Mouse (Mus musculus): ENCODE data around the gene Hadha. TPM values are rescaled to one million over a fixed set of nuclear protein-coding genes. Genes with fewer than 3 reads are reported as not detected.
A peak's percentile ranks its signal among the peaks of the same experiment; 100 is the strongest.

Hadha gene
- polyA plus RNA-seq, 1 experiment = 64.9 TPM

DNA sequence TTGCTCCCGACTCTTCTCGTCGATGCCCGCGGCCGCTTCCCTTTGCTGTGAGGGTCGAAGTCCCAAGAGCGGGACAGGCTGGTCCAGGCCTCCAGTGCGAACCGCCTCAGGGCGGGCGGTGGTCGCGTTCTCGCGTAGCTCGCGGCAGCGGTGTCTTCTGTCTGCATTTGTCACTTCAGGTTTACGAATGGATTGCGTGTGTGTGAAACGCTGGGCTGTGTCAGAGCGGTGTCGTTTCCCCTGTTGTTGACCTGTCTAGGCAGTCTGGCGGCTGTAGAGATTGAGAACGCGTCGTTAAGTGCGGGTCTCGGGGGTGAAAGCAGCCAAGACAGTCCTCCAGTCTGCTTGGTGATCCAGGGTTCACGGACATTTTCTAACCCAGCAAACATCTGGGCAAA is 432 bp upstream of the Hadha start:
- no peak for TF ChIP-seq CTCF (IDR thresholded peaks at IDR 0.05; ENCODE audit: extremely low read depth, insufficient read depth, low read length)
- TF ChIP-seq POLR2A (IDR thresholded peaks at IDR 0.05; ENCODE audit: extremely low read depth, insufficient read depth, low read length) = no peak
- Histone ChIP-seq H3K4me3 (ENCODE audit: insufficient read depth, low read length) (peak overlapping the region; percentile 94), H3K4me1 (ENCODE audit: control insufficient read depth, insufficient read depth, low read length) (peaks cover 4% of the 10 kb centered on the region), H3K27ac (ENCODE audit: insufficient read depth, low read length) (peak overlapping the region; percentile 96)

GRCm38 (mm10) chr5:30154013-30154412 is 949 bp downstream of the Hadha start:
- Histone ChIP-seq H3K4me3 (ENCODE audit: insufficient read depth, low read length) (peak overlapping the region; percentile 94), H3K4me1 (ENCODE audit: control insufficient read depth, insufficient read depth, low read length) (peaks cover 1% of the 10 kb centered on the region; the same call in 1 of the 2 replicates), H3K27ac (ENCODE audit: insufficient read depth, low read length) (no peak overlapping the region)
- no peak for TF ChIP-seq CTCF (IDR thresholded peaks at IDR 0.05; ENCODE audit: extremely low read depth, insufficient read depth, low read length)

- Histone ChIP-seq H3K4me3 (ENCODE audit: insufficient read depth, low read length) (no peak overlapping the region), H3K4me1 (ENCODE audit: control insufficient read depth, insufficient read depth, low read length) (peaks cover 1% of the 10 kb centered on the region; the same call in 1 of the 2 replicates), H3K27ac (ENCODE audit: insufficient read depth, low read length) (no peak overlapping the region)
- no peak for TF ChIP-seq POLR2A (IDR thresholded peaks at IDR 0.05; ENCODE audit: extremely low read depth, insufficient read depth, low read length)
- no peak for TF ChIP-seq CTCF (IDR thresholded peaks at IDR 0.05; ENCODE audit: extremely low read depth, insufficient read depth, low read length)
Observed at GRCm38 (mm10) chr5:30153222-30153621, 1.7 kb downstream of the Hadha start.

DNA sequence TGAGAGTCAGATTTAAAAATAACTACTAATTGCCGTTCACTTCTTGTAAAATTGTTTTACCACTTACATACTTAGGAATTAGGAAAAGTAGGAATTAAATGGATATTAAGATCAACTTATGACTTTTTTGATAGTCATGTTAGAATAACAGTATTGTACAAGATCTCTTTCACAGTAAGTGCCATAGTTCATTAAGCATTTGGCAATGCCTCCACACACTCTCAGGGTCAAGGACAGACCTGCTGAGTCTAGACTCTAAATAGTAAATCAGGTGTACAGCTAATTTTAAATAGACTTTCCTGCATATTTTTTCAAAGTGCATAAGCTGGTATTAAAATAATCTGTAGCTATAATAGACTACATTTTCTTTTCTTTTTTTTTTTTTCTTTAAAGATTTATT is 2.5 kb downstream of the Hadha start:
- TF ChIP-seq POLR2A (IDR thresholded peaks at IDR 0.05; ENCODE audit: extremely low read depth, insufficient read depth, low read length) = no peak
- TF ChIP-seq CTCF (IDR thresholded peaks at IDR 0.05; ENCODE audit: extremely low read depth, insufficient read depth, low read length) = no peak

GRCm38 (mm10) chr5:30152007-30152406 is 3.0 kb downstream of the Hadha start:
- Histone ChIP-seq H3K4me3 (ENCODE audit: insufficient read depth, low read length) (no peak overlapping the region), H3K4me1 (ENCODE audit: control insufficient read depth, insufficient read depth, low read length) (peaks cover 1% of the 10 kb centered on the region; the same call in 1 of the 2 replicates), H3K27ac (ENCODE audit: insufficient read depth, low read length) (no peak overlapping the region)
- TF ChIP-seq CTCF (IDR thresholded peaks at IDR 0.05; ENCODE audit: extremely low read depth, insufficient read depth, low read length) (no peak), POLR2A (IDR thresholded peaks at IDR 0.05; ENCODE audit: extremely low read depth, insufficient read depth, low read length) (no peak)

More for the DNA sequence above, 2.5 kb downstream of the Hadha start:
- Histone ChIP-seq H3K4me1 (ENCODE audit: control insufficient read depth, insufficient read depth, low read length) (peaks cover 1% of the 10 kb centered on the region; the same call in 1 of the 2 replicates), H3K27ac (ENCODE audit: insufficient read depth, low read length) (no peak overlapping the region), H3K4me3 (ENCODE audit: insufficient read depth, low read length) (no peak overlapping the region)

GRCm38 (mm10) chr5:30148133-30148920 is 6.6 kb downstream of the Hadha start:
- Histone ChIP-seq H3K27ac (ENCODE audit: insufficient read depth, low read length) (no peak overlapping the region), H3K4me3 (ENCODE audit: insufficient read depth, low read length) (no peak overlapping the region), H3K4me1 (ENCODE audit: control insufficient read depth, insufficient read depth, low read length) (no peaks in the 10 kb centered on the region; the same call in 1 of the 2 replicates)
- no peak for TF ChIP-seq CTCF (IDR thresholded peaks at IDR 0.05; ENCODE audit: extremely low read depth, insufficient read depth, low read length)
- no peak for TF ChIP-seq POLR2A (IDR thresholded peaks at IDR 0.05; ENCODE audit: extremely low read depth, insufficient read depth, low read length)

GRCm38 (mm10) chr5:30146526-30146925 is 8.4 kb downstream of the Hadha start:
- Histone ChIP-seq H3K4me3 (ENCODE audit: insufficient read depth, low read length) (no peak overlapping the region), H3K27ac (ENCODE audit: insufficient read depth, low read length) (no peak overlapping the region), H3K4me1 (ENCODE audit: control insufficient read depth, insufficient read depth, low read length) (no peaks in the 10 kb centered on the region)
- TF ChIP-seq CTCF (IDR thresholded peaks at IDR 0.05; ENCODE audit: extremely low read depth, insufficient read depth, low read length) (no peak), POLR2A (IDR thresholded peaks at IDR 0.05; ENCODE audit: extremely low read depth, insufficient read depth, low read length) (no peak)

DNA sequence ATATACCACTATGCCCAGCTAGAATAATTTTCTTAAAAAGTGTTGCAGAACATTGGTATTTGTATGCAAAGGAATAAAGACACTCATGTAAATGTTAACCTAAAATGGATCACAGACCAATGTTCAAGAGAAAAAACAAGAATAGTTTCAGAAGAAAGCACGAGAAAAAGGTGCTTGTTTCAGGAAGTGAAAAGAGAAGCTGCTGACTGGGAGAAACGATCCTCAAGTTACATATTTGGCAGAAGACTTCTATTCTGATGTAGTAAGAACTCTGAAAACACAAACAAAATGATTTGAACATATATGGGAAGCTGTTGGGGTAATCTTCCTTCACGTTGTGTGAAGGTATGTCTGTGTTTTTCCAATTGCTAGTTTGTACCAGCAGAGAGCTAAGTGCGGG is 16.8 kb downstream of the Hadha start:
- Histone ChIP-seq H3K4me1 (ENCODE audit: control insufficient read depth, insufficient read depth, low read length) (no peaks in the 10 kb centered on the region), H3K4me3 (ENCODE audit: insufficient read depth, low read length) (no peak overlapping the region), H3K27ac (ENCODE audit: insufficient read depth, low read length) (no peak overlapping the region)
- no peak for TF ChIP-seq POLR2A (IDR thresholded peaks at IDR 0.05; ENCODE audit: extremely low read depth, insufficient read depth, low read length)
- TF ChIP-seq CTCF (IDR thresholded peaks at IDR 0.05; ENCODE audit: extremely low read depth, insufficient read depth, low read length) = no peak

GRCm38 (mm10) chr5:30137271-30137670 is 17.7 kb downstream of the Hadha start:
- no peaks in the 10 kb centered on the region for H3K4me1 ChIP-seq (ENCODE audit: control insufficient read depth, insufficient read depth, low read length)
- no peak overlapping the region for H3K27ac ChIP-seq (ENCODE audit: insufficient read depth, low read length)
- H3K4me3 ChIP-seq (ENCODE audit: insufficient read depth, low read length) = no peak overlapping the region
- TF ChIP-seq CTCF (IDR thresholded peaks at IDR 0.05; ENCODE audit: extremely low read depth, insufficient read depth, low read length) = no peak
- no peak for TF ChIP-seq POLR2A (IDR thresholded peaks at IDR 0.05; ENCODE audit: extremely low read depth, insufficient read depth, low read length)

DNA sequence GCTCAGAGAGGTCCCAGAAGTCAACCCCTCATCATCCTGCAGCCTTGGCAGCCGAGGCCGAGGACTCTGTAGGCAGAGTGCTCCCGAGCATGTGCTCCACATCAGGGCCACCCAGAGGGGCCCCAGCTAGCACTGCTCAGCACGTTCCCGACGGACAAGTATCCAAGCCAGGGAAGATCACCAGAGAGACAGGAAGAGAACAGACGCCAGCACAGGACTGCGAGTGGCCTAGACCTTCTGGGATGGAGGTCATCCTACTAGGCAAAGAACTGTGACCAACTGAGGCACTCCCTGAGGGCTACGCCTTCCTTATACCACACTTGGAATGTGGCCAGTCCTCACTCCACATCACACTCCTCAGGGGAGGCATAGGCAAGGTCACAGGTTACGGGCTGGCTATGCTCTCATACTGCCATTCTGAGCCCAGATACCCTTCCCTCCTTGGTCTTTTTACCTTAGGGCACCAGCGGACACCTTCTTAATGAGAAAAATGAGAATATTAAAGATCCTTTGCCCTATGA is 19.2 kb downstream of the Hadha start:
- Histone ChIP-seq H3K4me1 (ENCODE audit: control insufficient read depth, insufficient read depth, low read length) (no peaks in the 10 kb centered on the region), H3K27ac (ENCODE audit: insufficient read depth, low read length) (no peak overlapping the region), H3K4me3 (ENCODE audit: insufficient read depth, low read length) (no peak overlapping the region)
- no peak for TF ChIP-seq CTCF (IDR thresholded peaks at IDR 0.05; ENCODE audit: extremely low read depth, insufficient read depth, low read length)
- TF ChIP-seq POLR2A (IDR thresholded peaks at IDR 0.05; ENCODE audit: extremely low read depth, insufficient read depth, low read length) = no peak
